Mouse (Mus musculus): ENCODE measurements around the gene Mc3r.

The Mc3r gene

GRCm38 (mm10) chr2:172299126-172299921 lies 51.0 kb downstream of the Mc3r start:
- DNase-seq (ENCODE audit: low read depth) = no peak

Data from fibroblast of lung, adult 2 months (primary cell).